Mouse (Mus musculus) CD4-positive, CD25-positive, alpha-beta regulatory T cell, adult 2 months (primary cell): ENCODE data around the gene Btbd35f25.
"Not testable (repeated sequence)": the region's sequence is repeated elsewhere in the genome, so short reads cannot be mapped to it uniquely, and the experiment has no call there.

ENCODE experiments used
- DNase-seq: peaks from one replicate; pipeline ENCODE4 v3.0.0-alpha.2; 2012; ENCODE audit warnings: low read depth, low spot score

The Btbd35f25 gene

GRCm38 (mm10) chrX:31717056-31717455 is at the start of gene Btbd35f25:
TSS of gene Btbd35f25 (minus strand) at chrX:31717156.
- DNase-seq: not testable (repeated sequence)

- no peak for DNase-seq
These were observed 49.3 kb upstream of the Btbd35f25 start for GRCm38 (mm10) chrX:31766255-31766654.

- DNase-seq: no peak
These were observed 47.0 kb upstream of the Btbd35f25 start for GRCm38 (mm10) chrX:31764001-31764400.

- DNase-seq: no peak
These were observed 28.1 kb upstream of the Btbd35f25 start for GRCm38 (mm10) chrX:31745079-31745478.

GRCm38 (mm10) chrX:31736958-31737357 is 20.0 kb upstream of the Btbd35f25 start:
- DNase-seq: no peak
